Mouse (Mus musculus) right cerebral cortex, adult 18-20 months (tissue): Measurements from ENCODE around the gene Cbarp.
A peak's percentile ranks its signal among the peaks of the same experiment; 100 is the strongest.

ENCODE experiments used
- DNase-seq: peaks from one replicate; pipeline ENCODE4 v3.0.0; 2022; ENCODE audit warnings: mixed read lengths

Gene Cbarp

DNA sequence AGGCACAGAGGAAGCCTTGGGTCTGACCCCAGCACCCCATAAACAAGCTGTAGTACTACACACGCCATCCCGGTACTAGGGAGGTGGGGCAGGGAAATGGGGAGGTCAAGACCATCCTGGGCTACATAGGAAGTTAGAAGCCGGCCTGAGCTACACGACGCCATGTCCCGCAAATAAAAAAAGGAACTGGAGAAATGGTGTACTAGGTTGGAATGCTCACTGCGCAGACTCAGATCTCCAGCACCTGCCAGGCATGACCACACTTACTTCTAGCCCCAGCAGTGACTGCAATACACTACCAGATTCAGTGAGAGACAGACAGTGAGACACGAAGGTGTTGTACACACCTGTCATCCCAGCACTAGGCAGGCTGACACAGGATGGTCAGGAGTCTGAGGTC, 53.2 kb downstream of the Cbarp start:
- DNase-seq = no peak

DNA sequence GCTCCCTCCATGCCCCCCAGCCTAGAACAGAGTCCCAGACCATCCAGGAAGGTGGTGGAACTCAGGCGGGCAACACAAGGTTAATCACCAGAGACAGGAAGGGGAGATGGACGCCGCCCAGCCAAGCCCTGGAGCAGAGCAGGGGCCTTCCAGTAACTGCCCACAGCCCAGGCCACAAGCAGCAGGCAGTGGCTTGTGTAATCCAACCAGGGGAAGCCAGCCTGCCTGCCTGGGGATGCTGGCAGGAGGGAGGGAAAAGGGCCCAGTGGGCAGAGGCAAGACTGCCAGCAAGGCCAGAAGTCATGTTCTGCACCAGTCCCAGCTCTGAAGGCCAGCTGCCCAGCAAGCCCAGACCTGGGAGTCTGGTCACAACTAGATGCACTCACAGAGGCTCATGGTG, 53.8 kb downstream of the Cbarp start:
- no peak for DNase-seq

DNA sequence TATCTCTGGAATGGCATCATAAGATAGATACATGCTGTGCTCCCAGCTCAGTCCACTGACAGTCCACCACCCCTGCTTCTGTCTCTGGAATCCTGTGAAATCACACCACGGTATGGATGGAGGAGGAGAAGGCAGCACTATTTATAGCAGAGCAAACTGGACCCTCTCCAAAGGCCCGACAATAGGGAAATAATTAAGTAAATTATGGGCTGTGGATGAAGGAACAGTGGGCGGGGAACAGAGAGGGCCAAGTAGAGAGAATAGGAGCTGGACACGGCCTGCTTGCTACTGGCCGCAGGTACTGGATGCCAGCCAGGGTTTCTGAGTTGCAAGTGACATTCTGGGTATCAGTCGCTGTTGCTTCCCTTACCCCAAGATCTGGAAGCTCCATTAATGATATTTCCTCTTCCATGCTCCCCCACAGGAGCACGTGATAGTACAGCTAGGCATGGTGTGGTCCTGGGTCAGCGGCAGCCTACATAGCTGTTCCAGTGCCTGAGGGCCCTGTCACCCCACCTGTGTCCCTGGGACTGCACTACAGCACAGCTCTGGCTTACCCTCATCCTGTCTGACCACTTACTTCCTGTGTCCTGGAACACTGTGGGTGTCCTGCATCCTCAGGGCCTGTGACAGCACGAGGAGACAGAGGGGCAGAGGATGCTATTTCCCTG, 55.7 kb downstream of the Cbarp start:
- DNase-seq = peak; percentile 31

DNA sequence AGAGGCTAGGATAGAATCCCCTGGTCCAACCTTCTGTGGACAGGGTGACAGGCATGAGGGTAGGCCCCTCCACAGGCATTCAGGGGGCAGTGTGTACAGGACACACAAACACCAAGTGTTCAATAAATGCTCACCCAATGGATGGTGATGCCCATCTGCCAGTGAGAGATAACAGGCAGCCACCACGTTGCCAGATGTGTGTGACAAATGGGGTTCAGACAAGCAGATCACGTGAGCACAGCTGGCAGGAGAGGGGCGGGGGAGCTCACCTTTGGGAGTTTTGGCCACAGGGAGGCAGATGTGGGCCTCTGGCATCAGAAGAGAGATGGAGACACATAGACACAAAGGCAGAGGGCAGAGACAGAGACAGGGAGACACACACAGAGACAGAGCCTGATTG, 59.6 kb downstream of the Cbarp start:
- DNase-seq = no peak
